Mouse (Mus musculus): Measurements from ENCODE around the gene Smarca2.

Smarca2 gene

DNA sequence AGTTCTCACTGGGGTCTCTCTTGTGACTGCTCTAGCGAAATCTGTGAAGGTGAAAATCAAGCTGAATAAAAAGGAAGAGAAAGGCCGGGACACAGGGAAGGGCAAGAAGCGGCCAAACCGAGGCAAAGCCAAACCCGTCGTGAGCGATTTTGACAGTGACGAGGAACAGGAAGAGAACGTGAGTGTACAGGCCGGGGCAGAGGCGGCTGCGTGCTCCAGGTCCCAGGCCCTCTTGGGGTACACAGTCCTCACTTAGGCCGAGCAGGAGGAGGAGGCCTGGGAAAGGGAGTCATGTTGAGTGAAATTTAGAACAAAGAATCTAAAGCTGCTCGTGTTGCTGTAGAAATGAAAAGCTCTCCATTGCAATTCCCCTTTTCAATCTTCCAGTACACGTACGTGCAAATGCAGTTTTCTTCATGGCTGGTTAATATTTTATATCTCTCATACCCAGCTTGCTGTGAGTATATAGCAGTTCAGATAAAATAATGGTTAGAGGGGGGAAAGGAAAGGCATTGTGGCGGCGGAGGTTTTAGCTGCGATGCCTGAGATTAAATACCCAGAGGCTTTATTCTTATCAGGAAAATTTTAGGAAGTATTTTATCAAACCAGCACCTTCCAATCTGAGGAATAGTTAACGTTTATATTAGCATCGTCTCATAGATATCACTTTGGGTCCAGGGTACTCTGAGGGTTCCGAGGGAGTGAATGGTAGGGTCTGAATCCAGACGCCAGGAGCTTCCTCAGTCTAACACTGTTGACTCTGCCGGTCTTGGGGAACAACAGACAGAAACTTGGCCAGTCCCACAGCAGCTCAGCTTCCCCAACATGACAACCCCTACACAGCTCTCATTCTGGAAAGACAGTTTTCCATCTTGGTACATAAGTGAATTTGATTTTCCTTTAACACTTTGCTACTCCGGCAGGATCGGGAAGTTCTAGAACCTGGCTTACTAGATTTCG is 171.5 kb downstream of the Smarca2 start:
- DNase-seq (ENCODE audit: low read depth, low spot score), result no peak

DNA sequence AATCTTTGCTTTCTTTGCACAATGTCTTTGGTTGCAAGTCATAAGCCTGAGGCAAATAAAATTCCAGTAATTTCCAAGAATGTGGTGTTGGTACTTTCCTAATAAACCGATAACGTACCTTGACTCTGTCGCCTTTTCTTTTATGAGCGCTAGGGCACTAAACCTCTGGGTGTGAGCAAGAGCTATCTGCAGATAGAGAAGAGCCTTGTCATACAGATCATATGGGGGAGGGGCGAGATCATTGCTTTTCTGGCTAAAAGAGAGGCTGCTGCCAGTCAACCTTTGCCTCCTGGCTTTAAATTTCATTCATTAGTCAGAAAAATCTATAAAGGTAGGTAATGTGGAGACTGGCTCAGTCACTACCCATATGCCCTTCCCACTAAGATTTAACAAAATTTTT is 173.3 kb downstream of the Smarca2 start:
- DNase-seq (ENCODE audit: low read depth, low spot score), result no peak

GRCm38 (mm10) chr19:26781209-26781608 is 176.4 kb downstream of the Smarca2 start:
- peak; percentile 20 for DNase-seq (ENCODE audit: low read depth, low spot score)

DNA sequence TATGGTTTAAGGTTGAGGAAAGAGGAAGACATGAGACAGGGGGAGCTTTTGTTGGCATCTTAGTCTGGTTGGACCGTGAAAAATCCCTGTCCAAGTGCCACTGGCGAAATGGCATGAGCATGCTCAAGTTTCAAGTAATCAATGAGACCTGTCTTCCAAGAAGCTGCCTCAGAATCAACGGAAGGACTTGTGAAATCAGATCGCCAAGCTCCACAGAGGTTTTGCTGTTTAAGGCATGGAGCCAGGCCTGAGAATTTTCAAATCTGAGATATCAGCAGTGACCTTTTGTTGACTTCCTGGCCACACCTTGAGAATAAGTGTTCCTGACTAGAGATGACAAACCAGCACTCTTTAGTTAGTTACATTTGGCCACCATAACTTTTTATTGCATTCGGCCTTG is 183.6 kb downstream of the Smarca2 start:
- DNase-seq (ENCODE audit: low read depth, low spot score), result no peak

GRCm38 (mm10) chr19:26790386-26791346 is 185.8 kb downstream of the Smarca2 start:
- DNase-seq (ENCODE audit: low read depth, low spot score), result no peak

- DNase-seq (ENCODE audit: low read depth, low spot score), result no peak
Measured at GRCm38 (mm10) chr19:26794315-26794714, 189.5 kb downstream of the Smarca2 start.

DNA sequence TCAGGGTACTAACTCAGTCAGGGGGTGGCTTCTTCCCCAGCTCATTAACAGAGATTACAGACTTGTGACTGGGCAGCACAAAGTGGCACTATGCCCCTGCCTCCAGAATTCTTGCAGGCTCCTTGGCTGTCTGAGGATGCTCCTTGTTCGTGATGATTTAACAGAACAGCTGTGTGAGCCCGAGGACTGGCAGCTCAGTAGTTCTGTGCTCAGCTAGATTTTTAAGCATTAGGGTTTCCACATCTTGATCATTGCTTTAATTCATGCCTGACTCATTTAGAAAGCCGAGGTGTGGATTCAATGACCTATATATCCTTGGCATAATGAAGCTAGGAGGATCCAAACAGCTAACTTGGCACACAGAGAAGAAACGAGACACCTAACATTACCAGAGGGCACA is 191.2 kb downstream of the Smarca2 start:
- DNase-seq (ENCODE audit: low read depth, low spot score), result no peak

- DNase-seq (ENCODE audit: low read depth, low spot score), result no peak
Measured at GRCm38 (mm10) chr19:26804401-26804800, 199.6 kb downstream of the Smarca2 start.

- no peak for DNase-seq (ENCODE audit: low read depth, low spot score)
Measured at GRCm38 (mm10) chr19:26814629-26815028, 209.8 kb downstream of the Smarca2 start.

GRCm38 (mm10) chr19:26817901-26818300 is 213.1 kb downstream of the Smarca2 start:
- DNase-seq (ENCODE audit: low read depth, low spot score), result no peak

Data from CD4-positive, CD25-positive, alpha-beta regulatory T cell, adult 2 months (primary cell).